Mouse (Mus musculus): ENCODE data around the gene Bscl2. TPM values are rescaled to one million over a fixed set of nuclear protein-coding genes. Genes with fewer than 3 reads are reported as not detected.

The Bscl2 gene
- total RNA-seq, 1 experiment from 2014 or later = 37.6 TPM

Other genes with a start within 250 kb of the Bscl2 start
- not detected for gene Slc22a8, start 246.2 kb upstream of the Bscl2 start, total RNA-seq (2023)
- gene Slc22a6, start 219.4 kb upstream of the Bscl2 start, total RNA-seq (2023) = not detected
- gene Chrm1, start 173.7 kb upstream of the Bscl2 start, total RNA-seq (2023) = not detected
- gene Slc3a2, start 114.1 kb upstream of the Bscl2 start, total RNA-seq (2023) = 200 TPM
- 89.2 TPM for gene Wdr74, start 101.6 kb upstream of the Bscl2 start, total RNA-seq (2023)
- 2.3 TPM for gene 1700092M07Rik, start 96.7 kb upstream of the Bscl2 start, total RNA-seq (2023)
- 265 TPM for gene Stx5a, start 96.1 kb upstream of the Bscl2 start, total RNA-seq (2023)
- 559 TPM for gene Nxf1, start 80.4 kb upstream of the Bscl2 start, total RNA-seq (2023)
- gene Tmem223, start 66.5 kb upstream of the Bscl2 start, total RNA-seq (2023) = 30.8 TPM
- 61.1 TPM for gene Tmem179b, start 63.0 kb upstream of the Bscl2 start, total RNA-seq (2023)
- 9.8 TPM for gene Taf6l, start 51.0 kb upstream of the Bscl2 start, total RNA-seq (2023)
- gene Polr2g, start 38.9 kb upstream of the Bscl2 start, total RNA-seq (2023) = 50.4 TPM
- 0.26 TPM for gene Zbtb3, start 34.9 kb upstream of the Bscl2 start, total RNA-seq (2023)
- 21.2 TPM for gene Ttc9c, start 18.1 kb upstream of the Bscl2 start, total RNA-seq (2023)
- gene Hnrnpul2, start 17.5 kb upstream of the Bscl2 start, total RNA-seq (2023) = 101 TPM
- 16.0 TPM for gene AC129217.1, start 7.7 kb upstream of the Bscl2 start, total RNA-seq (2023)
- gene Gng3, start 1.7 kb downstream of the Bscl2 start, total RNA-seq (2023) = not detected
- 0.91 TPM for gene Lrrn4cl, start 13.3 kb downstream of the Bscl2 start, total RNA-seq (2023)
- gene Ubxn1, start 34.0 kb downstream of the Bscl2 start, total RNA-seq (2023) = 116 TPM
- gene Uqcc3, start 43.5 kb downstream of the Bscl2 start, total RNA-seq (2023) = 36.2 TPM
- gene Lbhd1, start 46.3 kb downstream of the Bscl2 start, total RNA-seq (2023) = 9.4 TPM
- gene Gm49403, start 46.5 kb downstream of the Bscl2 start, total RNA-seq (2023) = not detected
- 25.8 TPM for gene 1810009A15Rik, start 51.4 kb downstream of the Bscl2 start, total RNA-seq (2023)
- gene Gm49416, start 51.5 kb downstream of the Bscl2 start, total RNA-seq (2023) = 3.8 TPM
- 18.6 TPM for gene Ints5, start 55.5 kb downstream of the Bscl2 start, total RNA-seq (2023)
- 134 TPM for gene Ganab, start 60.6 kb downstream of the Bscl2 start, total RNA-seq (2023)
- 41.9 TPM for gene B3gat3, start 82.9 kb downstream of the Bscl2 start, total RNA-seq (2023)
- gene Rom1, start 91.9 kb downstream of the Bscl2 start, total RNA-seq (2023) = 3.0 TPM
- gene Eml3, start 92.1 kb downstream of the Bscl2 start, total RNA-seq (2023) = 70.7 TPM
- gene Mta2, start 104.4 kb downstream of the Bscl2 start, total RNA-seq (2023) = 172 TPM
- gene Tut1, start 116.4 kb downstream of the Bscl2 start, total RNA-seq (2023) = 39.7 TPM
- gene Eef1g, start 129.6 kb downstream of the Bscl2 start, total RNA-seq (2023) = 533 TPM
- gene Ahnak, start 151.8 kb downstream of the Bscl2 start, total RNA-seq (2023) = 74.3 TPM

Measured in CD4-positive naive resting alpha-beta T cell, adult 76 days (primary cell).